Mouse (Mus musculus) midbrain, embryonic 13.5 days (tissue): ENCODE results near the gene Mob3c. TPM values are rescaled to one million over a fixed set of nuclear protein-coding genes. Genes with fewer than 3 reads are reported as not detected.

Experiments used
- ATAC-seq: fragments of 200-750 bp; cut with Nextera tagmentation; 2 replicates; pipeline ENCODE4 v1.8.0; 2017; ENCODE audit warnings: mild to moderate bottlenecking, moderate TSS enrichment, moderate library complexity
- H3K27ac ChIP-seq: fragments of 300-500 bp; sonication (generic); 2 replicates; pipeline ENCODE4 v1.5.1; 2015; ENCODE audit warnings: inconsistent platforms, mild to moderate bottlenecking, moderate library complexity
- H3K27me3 ChIP-seq: fragments of 300-500 bp; sonication (generic); 2 replicates; pipeline ENCODE4 v1.6.1; 2015; ENCODE audit warnings: mild to moderate bottlenecking, inconsistent platforms
- H3K36me3 ChIP-seq: fragments of 300-500 bp; sonication (generic); 2 replicates; pipeline ENCODE4 v1.6.1; 2015; ENCODE audit warnings: mild to moderate bottlenecking, inconsistent platforms
- H3K4me1 ChIP-seq: fragments of 300-500 bp; sonication (generic); replicated peaks from 2 replicates; pipeline ENCODE4 v1.6.1; 2015; ENCODE audit warnings: inconsistent platforms
- H3K4me2 ChIP-seq: fragments of 300-500 bp; sonication (generic); replicated peaks from 2 replicates; pipeline ENCODE4 v1.6.1; 2015; ENCODE audit warnings: moderate library complexity, mild to moderate bottlenecking, inconsistent platforms
- H3K4me3 ChIP-seq: fragments of 300-500 bp; sonication (generic); replicated peaks from 2 replicates; pipeline ENCODE4 v1.5.1; 2015; ENCODE audit warnings: mild to moderate bottlenecking, inconsistent platforms
- H3K9ac ChIP-seq: fragments of 300-500 bp; sonication (generic); replicated peaks from 2 replicates; pipeline ENCODE4 v1.6.1; 2015; ENCODE audit warnings: mild to moderate bottlenecking, inconsistent platforms
- H3K9me3 ChIP-seq: fragments of 300-500 bp; sonication (generic); 2 replicates; pipeline ENCODE4 v1.6.1; 2016; ENCODE audit warnings: mild to moderate bottlenecking, inconsistent platforms
- WGBS: fragments of 180-500 bp; shearing (Covaris S2); methylation state at CpG from one replicate; pipeline ENCODE4 v1.1.7; 2015; 5-methylcytosine and 5-hydroxymethylcytosine counted together
- polyA plus RNA-seq: library from polyadenylated mRNA; unstranded; fragments of >200 nt; fragmentation: Nextera tagmentation; extraction: Ambion mirVana; gene quantifications from 2 replicates; pipeline ENCODE4 v1.2.1, GENCODE M21; 2015

Gene Mob3c
- polyA plus RNA-seq, 1 experiment from 2014 or later: 4.9 TPM

GRCm38 (mm10) chr4:115838196-115838595 is 10.3 kb downstream of the Mob3c start:
- H3K4me2 ChIP-seq: peak overlapping the region; percentile 72
- H3K27ac ChIP-seq: no peak overlapping the region
- WGBS: 72% methylated on average over 4 of the region's 4 CpGs
- peaks cover 13% of the 10 kb centered on the region for H3K4me1 ChIP-seq
- no peak overlapping the region for H3K9ac ChIP-seq
- ATAC-seq: no peak
- no peaks in the 10 kb centered on the region for H3K36me3 ChIP-seq
- no peaks in the 10 kb centered on the region for H3K27me3 ChIP-seq
- no peaks in the 10 kb centered on the region for H3K9me3 ChIP-seq
- H3K4me3 ChIP-seq: no peak overlapping the region; the same call in 1 of the 2 replicates

DNA sequence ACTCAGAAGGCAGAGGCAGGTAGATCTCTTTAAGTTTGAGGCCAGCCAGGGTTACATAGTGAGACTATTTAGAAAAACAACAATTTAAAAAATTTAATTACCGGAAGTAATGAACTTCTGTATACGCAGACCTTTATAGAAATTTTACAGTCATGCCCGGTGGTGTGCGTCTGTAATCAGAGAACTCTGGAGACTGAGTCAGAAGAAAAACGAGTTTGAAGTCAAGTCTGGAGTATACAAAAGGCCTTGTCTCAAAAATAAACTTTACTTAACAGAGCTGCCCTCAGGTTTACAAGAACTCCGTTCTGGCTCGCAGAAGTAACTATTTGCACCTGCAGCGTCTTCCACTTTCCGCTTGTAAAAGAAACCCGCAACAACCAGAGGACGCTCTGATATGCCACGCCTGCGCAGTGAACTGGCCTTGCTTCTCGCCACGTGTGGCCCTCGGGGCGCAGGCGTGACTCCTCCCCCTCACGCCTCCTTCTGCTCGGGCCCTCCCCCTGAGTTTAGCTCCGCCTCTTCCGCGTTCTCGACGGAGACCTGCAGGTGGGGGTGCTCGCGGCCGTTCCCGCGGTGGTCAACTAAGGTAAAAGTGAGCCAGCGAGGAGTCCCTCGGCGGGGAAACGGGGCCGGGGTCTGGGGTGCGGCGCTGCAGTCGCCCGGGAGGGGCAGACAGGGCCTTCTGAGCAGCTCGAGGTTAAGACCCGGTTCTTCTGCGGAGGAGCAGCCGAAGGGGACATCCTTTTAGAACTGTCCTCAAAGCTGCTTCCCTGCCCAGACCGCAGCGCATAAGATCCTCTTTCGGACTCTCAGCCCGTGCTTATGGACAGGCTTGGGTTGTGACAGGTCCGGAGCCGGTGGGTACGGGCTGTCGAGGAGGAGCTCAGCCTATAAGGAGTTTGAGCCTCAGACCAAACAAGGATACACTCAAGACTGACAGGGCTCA is 11.1 kb downstream of the Mob3c start, which contains the start of gene Mknk1:
Gene Mknk1 (plus strand): TSS at position 503 of the 946 bp plus-strand sequence.
- H3K4me3 ChIP-seq: peak within 1 kb of the TSS; percentile 68
- no peaks in the 10 kb centered on the region for H3K9me3 ChIP-seq
- peaks cover 13% of the 10 kb centered on the region for H3K4me1 ChIP-seq
- H3K9ac ChIP-seq: peak within 1 kb of the TSS; percentile 81
- 3% methylated on average over 51 of the region's 51 CpGs for WGBS
- H3K27me3 ChIP-seq: no peaks in the 10 kb centered on the region
- ATAC-seq: peak; percentile 96
- H3K36me3 ChIP-seq: no peaks in the 10 kb centered on the region
- H3K27ac ChIP-seq: peak within 1 kb of the TSS; percentile 53; the same call in 1 of the 2 replicates
- H3K4me2 ChIP-seq: peak within 1 kb of the TSS; percentile 72

DNA sequence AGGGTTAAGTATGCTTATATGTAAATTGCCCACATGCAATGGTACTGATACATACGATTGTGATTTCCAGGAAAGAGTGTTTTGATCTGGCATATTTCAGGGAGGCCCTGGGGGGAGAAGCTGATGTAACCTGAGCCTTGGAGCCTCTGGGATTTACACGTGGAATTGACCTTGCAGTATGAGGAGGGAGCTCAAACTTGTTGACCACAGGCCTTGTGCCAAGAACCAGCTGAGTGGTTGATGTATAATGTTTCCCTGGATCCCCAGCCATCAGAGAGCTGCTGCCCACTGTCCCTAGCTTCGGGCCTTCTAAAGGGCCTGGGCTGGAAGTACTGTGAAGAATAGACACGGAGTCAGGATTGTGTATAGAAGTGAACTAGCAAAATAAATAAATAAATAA is 12.1 kb downstream of the Mob3c start:
- no peak overlapping the region for H3K9ac ChIP-seq
- 69% methylated on average over 4 of the region's 4 CpGs for WGBS
- H3K4me3 ChIP-seq: peak overlapping the region; percentile 68

DNA sequence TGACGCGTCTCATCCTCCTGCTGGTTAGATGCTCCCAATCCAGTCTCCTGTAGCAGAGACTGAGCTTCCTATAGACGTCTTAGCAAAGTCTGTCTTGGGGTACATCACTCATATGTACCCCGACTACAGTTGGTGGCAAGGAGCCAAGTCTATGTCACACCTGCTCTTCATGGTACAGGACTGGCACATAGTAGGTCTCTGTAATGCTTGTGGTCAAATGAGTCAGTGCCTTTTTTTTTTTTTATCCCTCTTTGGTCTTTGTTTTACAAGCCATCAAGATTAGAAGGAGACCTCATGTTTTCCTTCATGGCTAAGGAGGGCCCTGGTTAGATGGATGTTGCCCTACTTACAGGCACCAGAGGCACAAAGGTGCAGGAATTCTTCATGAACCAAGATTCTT is 12.9 kb downstream of the Mob3c start:
- H3K9me3 ChIP-seq: no peaks in the 10 kb centered on the region
- WGBS: 94% methylated on average over 4 of the region's 4 CpGs
- no peaks in the 10 kb centered on the region for H3K36me3 ChIP-seq
- no peak overlapping the region for H3K9ac ChIP-seq
- no peak overlapping the region for H3K4me2 ChIP-seq
- no peaks in the 10 kb centered on the region for H3K27me3 ChIP-seq
- no peak overlapping the region for H3K4me3 ChIP-seq
- H3K27ac ChIP-seq: no peak overlapping the region
- no peak for ATAC-seq
- H3K4me1 ChIP-seq: peaks cover 13% of the 10 kb centered on the region

More for the DNA sequence above, 12.1 kb downstream of the Mob3c start:
- Histone ChIP-seq H3K9me3 (no peaks in the 10 kb centered on the region), H3K4me1 (peaks cover 13% of the 10 kb centered on the region), H3K27ac (no peak overlapping the region), H3K27me3 (no peaks in the 10 kb centered on the region), H3K4me2 (peak overlapping the region; percentile 72), H3K36me3 (no peaks in the 10 kb centered on the region)
- no peak for ATAC-seq

DNA sequence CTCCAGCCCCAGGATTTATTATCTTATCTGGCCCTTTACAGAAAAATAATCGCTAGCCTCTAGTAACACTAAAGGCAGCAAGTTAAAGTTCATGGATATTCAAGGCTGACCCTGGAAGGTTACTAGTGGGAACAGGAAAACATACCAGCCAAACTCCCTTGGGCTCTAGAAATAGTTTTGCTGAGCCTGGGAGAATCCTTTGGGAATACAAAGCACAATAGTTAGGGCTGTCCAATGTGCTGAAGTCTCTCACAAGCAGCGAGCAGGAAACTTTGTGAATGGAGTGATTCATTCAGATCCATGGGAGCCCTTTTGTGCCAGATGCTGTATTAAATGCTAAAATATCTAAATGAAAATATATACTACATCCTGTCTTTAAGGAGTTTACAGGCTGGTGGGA is 18.8 kb downstream of the Mob3c start:
- no peak for ATAC-seq
- H3K27ac ChIP-seq: no peak overlapping the region
- H3K4me3 ChIP-seq: no peak overlapping the region
- H3K27me3 ChIP-seq: no peaks in the 10 kb centered on the region
- peaks cover 22% of the 10 kb centered on the region for H3K36me3 ChIP-seq
- H3K9me3 ChIP-seq: no peaks in the 10 kb centered on the region
- WGBS: 65% methylated on average over 2 of the region's 2 CpGs
- no peak overlapping the region for H3K9ac ChIP-seq
- H3K4me2 ChIP-seq: no peak overlapping the region
- H3K4me1 ChIP-seq: no peaks in the 10 kb centered on the region; the same call in 1 of the 2 replicates

GRCm38 (mm10) chr4:115847377-115847776 is 19.5 kb downstream of the Mob3c start:
- Histone ChIP-seq H3K9ac (no peak overlapping the region), H3K9me3 (no peaks in the 10 kb centered on the region), H3K36me3 (peaks cover 25% of the 10 kb centered on the region), H3K4me3 (no peak overlapping the region), H3K27me3 (no peaks in the 10 kb centered on the region), H3K4me1 (no peaks in the 10 kb centered on the region; the same call in 1 of the 2 replicates), H3K27ac (no peak overlapping the region), H3K4me2 (no peak overlapping the region)
- WGBS: 61% methylated on average over 5 of the region's 5 CpGs
- ATAC-seq: no peak

- no peaks in the 10 kb centered on the region; the same call in 1 of the 2 replicates for H3K4me1 ChIP-seq
- no peaks in the 10 kb centered on the region for H3K27me3 ChIP-seq
- peaks cover 28% of the 10 kb centered on the region for H3K36me3 ChIP-seq
- ATAC-seq: no peak
- no peaks in the 10 kb centered on the region for H3K9me3 ChIP-seq
- H3K27ac ChIP-seq: no peak overlapping the region
- H3K4me2 ChIP-seq: no peak overlapping the region
- H3K9ac ChIP-seq: no peak overlapping the region
- WGBS: 96% methylated on average over 1 of the region's 1 CpGs
- H3K4me3 ChIP-seq: no peak overlapping the region
Measured at GRCm38 (mm10) chr4:115848083-115848482, 20.2 kb downstream of the Mob3c start.

GRCm38 (mm10) chr4:115848990-115849677 is 21.2 kb downstream of the Mob3c start:
- Histone ChIP-seq H3K9ac (no peak overlapping the region), H3K4me2 (no peak overlapping the region), H3K4me1 (peaks cover 4% of the 10 kb centered on the region), H3K27ac (no peak overlapping the region), H3K4me3 (no peak overlapping the region), H3K36me3 (peaks cover 28% of the 10 kb centered on the region), H3K9me3 (no peaks in the 10 kb centered on the region), H3K27me3 (no peaks in the 10 kb centered on the region)
- WGBS: 73% methylated on average over 8 of the region's 8 CpGs
- no peak for ATAC-seq

DNA sequence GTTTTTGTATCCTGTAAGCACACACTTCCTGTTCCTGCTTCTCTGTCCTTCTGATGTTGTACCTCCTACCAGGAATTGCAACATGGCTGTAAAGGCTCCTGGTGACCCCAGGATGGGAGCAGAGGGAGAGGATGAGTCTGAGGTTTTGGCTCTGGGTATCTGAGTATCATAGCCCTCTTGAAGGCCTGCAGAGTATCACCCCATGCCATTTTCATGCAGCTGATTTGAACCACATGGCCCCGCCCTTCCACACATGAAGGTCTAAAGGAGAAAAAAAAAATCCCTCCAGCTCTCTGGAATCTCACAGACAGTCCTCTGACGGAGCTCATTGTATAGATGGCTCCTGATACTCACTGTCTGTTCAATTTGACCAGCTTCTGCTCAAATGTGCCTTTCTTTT is 22.2 kb downstream of the Mob3c start:
- Histone ChIP-seq H3K4me3 (no peak overlapping the region), H3K4me2 (no peak overlapping the region), H3K27ac (no peak overlapping the region), H3K36me3 (peaks cover 28% of the 10 kb centered on the region), H3K4me1 (peaks cover 14% of the 10 kb centered on the region), H3K9me3 (no peaks in the 10 kb centered on the region), H3K9ac (no peak overlapping the region), H3K27me3 (no peaks in the 10 kb centered on the region)
- ATAC-seq: no peak
- WGBS: 74% methylated on average over 2 of the region's 2 CpGs

DNA sequence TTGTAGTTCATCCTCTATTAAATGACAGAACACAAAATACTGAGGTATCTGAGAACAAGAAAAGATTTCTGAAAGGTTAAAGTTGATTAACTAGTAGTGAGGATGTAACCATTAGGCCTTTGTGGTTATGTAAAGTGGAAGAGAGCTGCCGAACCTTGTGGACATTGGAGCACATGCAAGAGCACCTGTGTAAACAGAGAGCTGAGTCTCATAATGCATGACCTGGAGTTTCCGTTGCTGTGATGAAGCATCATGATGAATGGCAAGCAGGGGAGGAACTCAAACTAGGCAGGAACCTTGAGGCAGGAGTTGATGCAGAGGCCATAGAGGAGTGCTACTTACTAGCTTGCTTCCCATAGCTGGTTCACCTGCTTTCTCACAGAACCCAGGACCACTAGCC is 22.7 kb downstream of the Mob3c start:
- ATAC-seq: no peak

DNA sequence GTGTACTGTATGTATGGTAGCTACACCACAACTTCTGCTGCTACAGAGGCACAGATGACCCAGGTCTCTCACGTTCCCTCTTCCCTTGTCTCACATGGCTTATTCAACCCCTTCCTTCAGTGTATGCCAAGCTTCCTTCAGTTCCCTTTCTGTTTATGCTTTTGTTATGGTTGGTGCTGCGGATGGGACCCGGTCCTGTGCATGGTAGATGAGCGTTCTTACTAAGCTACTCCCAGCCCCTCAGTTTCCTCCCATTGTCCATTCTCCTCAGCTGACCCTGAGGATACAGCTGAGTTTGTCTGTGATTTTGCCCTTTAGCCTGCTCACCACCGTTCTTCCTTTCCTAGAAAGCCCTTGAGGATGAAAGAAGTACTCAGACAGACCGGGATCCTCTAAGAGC is 23.7 kb downstream of the Mob3c start:
- Histone ChIP-seq H3K4me1 (peaks cover 28% of the 10 kb centered on the region), H3K27me3 (no peaks in the 10 kb centered on the region), H3K36me3 (peaks cover 28% of the 10 kb centered on the region), H3K27ac (no peak overlapping the region), H3K4me3 (no peak overlapping the region), H3K9ac (no peak overlapping the region), H3K4me2 (no peak overlapping the region), H3K9me3 (no peaks in the 10 kb centered on the region)
- WGBS: 88% methylated on average over 6 of the region's 6 CpGs
- ATAC-seq: no peak

More for the DNA sequence above, 22.7 kb downstream of the Mob3c start:
- H3K4me3 ChIP-seq: no peak overlapping the region
- H3K4me2 ChIP-seq: no peak overlapping the region
- H3K36me3 ChIP-seq: peaks cover 28% of the 10 kb centered on the region
- 76% methylated on average over 2 of the region's 2 CpGs for WGBS
- H3K9ac ChIP-seq: no peak overlapping the region
- peaks cover 19% of the 10 kb centered on the region for H3K4me1 ChIP-seq
- no peaks in the 10 kb centered on the region for H3K27me3 ChIP-seq
- no peaks in the 10 kb centered on the region for H3K9me3 ChIP-seq
- no peak overlapping the region for H3K27ac ChIP-seq

GRCm38 (mm10) chr4:115855100-115855499 is 27.2 kb downstream of the Mob3c start:
- Histone ChIP-seq H3K4me1 (peaks cover 38% of the 10 kb centered on the region), H3K4me2 (no peak overlapping the region), H3K36me3 (peaks cover 35% of the 10 kb centered on the region), H3K27ac (peak overlapping the region; percentile 68; the same call in 1 of the 2 replicates), H3K4me3 (no peak overlapping the region), H3K9me3 (no peaks in the 10 kb centered on the region), H3K27me3 (no peaks in the 10 kb centered on the region), H3K9ac (no peak overlapping the region)
- 48% methylated on average over 6 of the region's 6 CpGs for WGBS
- ATAC-seq: no peak
